Mouse (Mus musculus) granulocyte monocyte progenitor cell, adult 5-6 weeks (primary cell): ENCODE results near the gene Mocs1. TPM values are rescaled to one million over a fixed set of nuclear protein-coding genes. Genes with fewer than 3 reads are reported as not detected.

Experiments used
- ATAC-seq: replicated peaks from 2 replicates; pipeline ENCODE4 v1.8.0; 2016; ENCODE audit warnings: mild to moderate bottlenecking, moderate TSS enrichment, inconsistent platforms; ENCODE audit not compliant: poor library complexity, severe bottlenecking
- total RNA-seq, 2 experiments: library from RNA; stranded (forward) in 1 of 2; stranded (reverse) in 1 of 2; fragments of 200-712, 200-1000 nt in 1 of 2; fragments of >200 nt in 1 of 2; fragmentation: Nextera tagmentation in 1 of 2; gene quantifications; 2 replicates each; pipeline ENCODE4 v1.2.3; 2014 to 2017

Mocs1 gene
- total RNA-seq, 2 experiments from 2014 or later = 15.7 to 45.1 TPM

DNA sequence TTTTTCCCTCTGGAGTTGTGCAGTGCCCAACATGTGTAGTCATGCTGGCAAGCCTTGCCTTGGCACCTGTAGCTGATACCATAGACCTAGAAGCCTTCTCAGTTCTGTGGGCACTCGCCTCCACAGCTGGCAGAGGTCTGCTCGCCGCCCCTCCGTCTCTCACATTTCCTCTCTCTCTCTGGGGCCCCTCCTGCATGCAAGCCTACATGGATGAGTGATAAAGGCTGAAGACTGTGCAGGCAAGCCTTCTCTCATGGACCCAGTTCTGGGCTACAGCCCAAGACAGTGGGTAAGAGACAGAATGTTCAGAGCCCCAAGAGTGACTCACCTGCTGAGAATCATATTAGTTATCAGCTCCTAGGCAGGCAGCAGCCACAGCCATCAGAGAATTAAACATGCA lies 45.9 kb downstream of the Mocs1 start:
- ATAC-seq = no peak

DNA sequence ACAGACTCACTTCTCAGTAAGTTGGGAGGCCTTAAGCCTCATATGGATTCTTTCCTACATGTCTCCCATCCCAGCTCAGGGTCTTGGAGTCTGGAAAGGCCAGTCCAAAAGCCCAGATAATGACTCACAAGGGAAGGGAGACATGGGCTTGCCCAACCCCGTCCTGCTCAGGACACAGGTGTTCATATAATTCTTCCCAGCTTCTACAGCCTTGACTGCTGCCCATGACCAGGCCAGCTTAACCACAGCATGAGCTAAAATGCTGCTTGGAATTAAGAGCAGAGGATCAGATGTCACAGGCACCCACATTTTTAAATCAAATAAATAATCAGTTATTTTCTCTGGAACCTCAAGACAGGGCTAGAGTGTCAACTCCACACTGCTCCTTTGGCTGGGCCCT lies 47.0 kb downstream of the Mocs1 start:
- no peak for ATAC-seq

DNA sequence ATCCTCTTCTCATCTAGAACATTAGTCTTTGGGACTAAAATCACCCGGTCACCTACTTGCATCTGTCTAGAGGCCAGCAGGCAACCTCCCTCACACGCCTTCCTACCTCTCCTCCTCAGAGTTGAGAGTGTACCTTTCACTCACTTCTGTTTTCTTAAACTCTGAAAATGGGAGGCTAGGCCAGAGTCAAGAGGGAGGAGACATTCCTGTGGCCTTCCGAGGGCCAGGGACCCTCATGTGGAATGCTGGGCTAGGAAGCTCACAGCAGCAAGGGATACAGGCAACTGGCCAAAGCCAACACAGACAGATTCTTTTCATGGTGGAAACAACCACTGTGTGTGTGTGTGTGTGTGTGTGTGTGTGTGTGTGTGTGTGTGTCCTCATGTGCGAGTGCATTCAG lies 49.2 kb downstream of the Mocs1 start:
- no peak for ATAC-seq

DNA sequence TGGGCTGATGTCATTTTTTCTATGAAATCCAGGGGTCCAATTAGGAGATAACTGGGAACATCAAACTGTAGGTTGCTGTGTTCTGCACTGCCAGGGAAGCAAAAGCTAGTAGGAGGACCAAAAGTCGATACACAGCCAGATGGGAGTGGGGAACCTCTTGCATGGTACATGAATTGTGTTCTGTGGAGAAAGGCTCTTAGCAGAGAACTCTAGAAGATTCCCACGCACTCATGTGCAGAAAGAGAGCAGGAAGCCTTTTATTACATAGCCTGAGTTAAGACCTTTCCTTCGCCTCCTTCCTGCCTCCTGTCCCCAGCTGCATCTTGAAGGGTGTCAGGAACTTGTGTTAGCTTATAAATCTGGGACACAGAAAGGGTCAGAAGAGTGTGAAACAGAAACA lies 53.7 kb downstream of the Mocs1 start:
- no peak for ATAC-seq

DNA sequence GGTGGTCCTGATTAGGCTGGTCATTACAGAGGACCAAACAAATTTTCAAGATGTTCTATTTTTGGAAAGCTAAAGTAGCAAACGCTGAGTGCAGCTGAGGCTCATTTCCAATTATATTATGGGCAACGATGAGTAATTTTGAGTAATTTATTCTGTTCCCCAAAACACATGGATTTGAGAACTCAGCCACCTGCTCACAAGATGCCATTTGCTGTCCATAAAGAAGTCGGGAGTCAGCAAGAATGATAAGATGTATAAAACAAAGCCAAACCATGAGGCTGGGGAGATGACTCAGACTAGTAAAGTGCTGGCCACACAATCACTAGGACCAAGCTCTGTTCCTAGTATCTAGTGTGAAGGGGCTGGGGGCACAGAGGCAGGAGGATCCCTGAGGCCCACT lies 56.3 kb downstream of the Mocs1 start:
- ATAC-seq = no peak

DNA sequence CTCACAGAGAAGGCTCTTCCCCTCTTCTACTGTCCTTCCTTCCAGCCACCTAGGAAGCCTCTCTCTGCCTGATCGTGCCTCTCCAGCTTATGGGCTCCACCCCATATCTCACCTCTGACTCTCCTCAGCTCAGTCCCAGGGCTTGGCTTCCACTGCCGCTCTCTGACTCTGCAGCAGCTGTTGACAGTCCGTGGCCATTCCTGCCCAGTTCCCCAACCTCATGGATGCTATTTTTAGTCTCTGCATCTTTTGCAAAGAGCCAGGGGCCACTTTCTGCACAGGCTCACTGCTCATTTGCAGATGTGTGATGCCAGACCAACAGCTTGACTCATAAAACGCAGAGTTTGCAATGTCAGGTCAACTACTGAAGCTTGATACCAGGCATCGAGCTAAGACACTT lies 60.9 kb downstream of the Mocs1 start:
- ATAC-seq = no peak

DNA sequence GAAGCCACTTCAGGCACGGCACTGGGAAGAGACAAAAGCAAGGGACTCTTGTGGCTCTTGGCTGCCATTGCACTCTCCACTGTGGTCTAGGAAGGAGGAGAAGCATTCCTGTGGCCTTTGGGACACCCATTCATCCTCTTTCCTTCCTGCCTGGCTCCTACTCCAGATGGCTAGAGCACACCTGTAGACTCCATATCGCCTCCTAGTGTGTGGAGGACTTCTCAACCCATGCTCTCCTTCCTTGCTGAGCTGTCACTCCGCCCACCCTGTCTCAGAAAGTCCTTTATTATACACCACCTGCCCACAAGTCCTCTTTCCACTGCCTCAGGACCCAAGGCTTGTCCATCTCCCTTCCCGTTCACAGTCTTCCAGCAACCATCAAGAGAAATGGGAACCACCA lies 65.1 kb downstream of the Mocs1 start:
- no peak for ATAC-seq

DNA sequence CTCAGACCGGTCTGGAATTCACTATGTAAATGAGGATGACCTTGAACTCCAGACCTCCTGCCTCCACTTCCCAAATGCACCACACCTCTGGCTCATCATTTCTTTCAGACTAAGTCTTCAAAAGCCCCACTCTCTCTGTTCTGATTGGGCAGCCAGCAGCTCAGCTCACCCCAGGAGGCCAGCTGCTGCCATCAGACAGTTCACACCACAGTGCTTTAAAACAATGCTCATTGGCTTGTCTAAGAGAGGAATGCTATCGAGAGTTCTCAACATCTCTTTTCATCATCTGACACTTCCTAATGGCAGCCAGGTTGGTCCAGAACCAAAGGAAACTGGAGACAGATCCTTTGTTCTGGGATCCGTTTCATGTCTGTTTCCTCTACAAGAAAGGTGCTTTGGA lies 70.0 kb downstream of the Mocs1 start:
- ATAC-seq = no peak

DNA sequence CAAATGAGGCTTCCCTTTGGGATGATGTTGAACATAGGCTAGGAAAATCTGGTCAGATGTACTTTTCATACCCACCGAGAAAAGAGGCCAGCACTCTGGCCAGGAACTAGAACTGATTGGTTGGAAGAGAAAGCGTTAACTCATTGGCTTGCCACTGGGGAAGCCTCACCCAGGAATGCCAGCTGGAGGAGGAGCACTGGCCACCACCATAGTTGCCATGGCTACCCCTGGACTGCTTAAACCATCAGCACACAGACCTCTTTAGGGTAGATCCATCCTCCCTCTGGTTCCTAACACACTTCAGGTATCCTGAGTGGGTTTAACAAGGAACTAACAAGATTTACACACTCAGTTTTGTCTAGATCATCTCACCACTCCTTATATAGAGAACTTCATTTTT lies 71.5 kb downstream of the Mocs1 start:
- ATAC-seq = no peak

DNA sequence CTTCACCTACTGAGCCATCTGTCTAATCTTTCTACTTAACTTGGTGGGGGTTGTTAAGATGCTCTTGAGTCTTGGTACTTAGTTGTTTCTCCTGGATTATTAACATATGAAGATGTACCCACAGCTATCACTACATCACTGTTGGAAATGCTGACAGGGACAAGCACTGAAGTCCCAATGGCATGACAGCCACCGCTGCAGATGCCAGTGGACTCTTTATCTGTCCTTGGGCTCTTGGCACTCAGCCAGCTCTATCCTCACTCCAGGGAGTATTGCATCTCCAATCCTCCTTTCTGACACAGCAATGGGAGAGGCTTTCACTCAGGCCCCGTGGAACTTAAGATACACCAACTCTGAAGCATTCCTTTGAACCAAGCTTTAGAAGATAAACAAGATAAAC lies 72.1 kb downstream of the Mocs1 start:
- no peak for ATAC-seq

DNA sequence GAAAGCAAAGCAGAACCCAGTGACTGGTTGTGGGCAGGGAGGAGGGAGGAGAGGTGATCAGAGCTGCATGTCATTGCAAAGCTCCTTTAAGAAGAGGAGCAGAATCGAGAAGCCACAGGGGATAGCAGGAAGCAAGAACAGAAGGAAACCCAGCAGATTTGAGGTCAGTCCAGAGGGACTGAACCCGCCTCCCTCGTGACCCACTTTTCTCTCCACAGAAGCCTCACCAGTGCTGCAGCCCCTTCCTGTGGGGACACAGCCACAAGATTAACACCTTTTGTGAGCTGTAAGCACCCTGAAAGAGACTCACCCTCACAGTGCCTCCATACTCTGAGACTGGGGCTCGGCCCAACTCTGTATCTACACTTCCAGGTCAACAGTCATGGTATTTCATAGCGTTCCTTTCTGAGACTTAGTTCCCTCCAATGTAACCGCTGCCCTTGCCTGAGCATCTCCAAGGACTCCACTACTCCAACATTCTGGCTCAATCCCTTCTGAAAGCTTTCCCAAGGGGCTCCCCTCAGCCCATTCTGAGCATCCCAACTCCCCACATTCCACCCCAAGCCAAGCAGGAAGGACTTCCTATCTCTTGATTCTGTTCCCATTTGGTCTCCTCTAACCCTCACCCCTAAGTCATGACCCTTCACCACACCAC lies 75.2 kb downstream of the Mocs1 start:
- no peak for ATAC-seq

Other genes starting within 250 kb of the Mocs1 start
- not detected in 2 replicates for gene Daam2, start 136.0 kb downstream of the Mocs1 start, total RNA-seq (2014; fragmentation: Nextera tagmentation)
- gene Daam2, start 136.0 kb downstream of the Mocs1 start, total RNA-seq (2017) = 0.04 TPM in 1 of 2 replicates, not detected in the other
- gene Kif6, start 186.8 kb downstream of the Mocs1 start, total RNA-seq (2014; fragmentation: Nextera tagmentation) = not detected in 2 replicates
- gene Kif6, start 186.8 kb downstream of the Mocs1 start, total RNA-seq (2017) = 0.39 TPM in 1 of 2 replicates, not detected in the other